Mouse (Mus musculus): ENCODE measurements around the gene Ndst2.

GRCm38 (mm10) chr14:20719767-20720166 is 14.6 kb downstream of the Ndst2 start:
- TF ChIP-seq CTCF (IDR thresholded peaks at IDR 0.05; ENCODE audit: borderline replicate concordance, extremely low read depth, insufficient read depth, insufficient read length) (no peak), POLR2A (IDR thresholded peaks at IDR 0.05; ENCODE audit: borderline replicate concordance, extremely low read depth, insufficient read depth, insufficient read length, poor library complexity, severe bottlenecking) (no peak)

All from brain, embryonic 14.5 days (tissue).